Mouse (Mus musculus) myocyte (in vitro differentiated cells): ENCODE data around the gene Knstrn. TPM values are rescaled to one million over a fixed set of nuclear protein-coding genes. Genes with fewer than 3 reads are reported as not detected.

Source experiments
- H3K27me3 ChIP-seq: one replicate; pipeline ENCODE4 v1.6.1; 2011; ENCODE audit not compliant: control insufficient read depth, insufficient read depth, insufficient read length
- H3K36me3 ChIP-seq: one replicate; pipeline ENCODE4 v1.6.1; 2011; ENCODE audit not compliant: control insufficient read depth, insufficient read depth
- H3K4me2 ChIP-seq: one replicate; pipeline ENCODE4 v1.6.1; 2011; ENCODE audit warnings: low read depth, control low read depth
- H3K4me3 ChIP-seq: one replicate; pipeline ENCODE4 v1.5.1; 2011; ENCODE audit warnings: mild to moderate bottlenecking, control low read depth, moderate library complexity
- H3K79me2 ChIP-seq: one replicate; pipeline ENCODE4 v1.6.1; 2011; ENCODE audit not compliant: control insufficient read depth, insufficient read depth
- H3ac ChIP-seq: one replicate; pipeline ENCODE4 v1.6.1; 2011; ENCODE audit not compliant: control insufficient read depth, insufficient read length
- CEBPB ChIP-seq: IDR thresholded peaks from 2 replicates; pipeline ENCODE4 v1.6.1; 2011; ENCODE audit warnings: mild to moderate bottlenecking, moderate library complexity; ENCODE audit not compliant: poor library complexity, insufficient read depth, severe bottlenecking
- E2F4 ChIP-seq: IDR thresholded peaks from one replicate; pipeline ENCODE4 v1.6.1; 2011; ENCODE audit warnings: mild to moderate bottlenecking, control low read depth, moderate library complexity; ENCODE audit not compliant: insufficient read depth
- MAX ChIP-seq: IDR thresholded peaks from one replicate; pipeline ENCODE4 v1.6.1; 2011; ENCODE audit warnings: low read depth, mild to moderate bottlenecking, control low read depth
- MYOD1 ChIP-seq, 3 experiments: IDR thresholded peaks; one replicate each; pipeline ENCODE4 v1.6.1; 2011; ENCODE audit warnings: control low read depth in 2 of 3, low read depth in 2 of 3, mild to moderate bottlenecking in 2 of 3, moderate library complexity in 1 of 3; ENCODE audit not compliant: insufficient read length in 2 of 3, control insufficient read depth in 1 of 3
- MYOG ChIP-seq, 3 experiments: IDR thresholded peaks; one replicate each; pipeline ENCODE4 v1.6.1; 2011; ENCODE audit warnings: control low read depth in 2 of 3, low read depth in 2 of 3, mild to moderate bottlenecking in 2 of 3; ENCODE audit not compliant: insufficient read length in 2 of 3, control insufficient read depth in 1 of 3, insufficient read depth in 1 of 3
- POLR2A ChIP-seq: IDR thresholded peaks from one replicate; pipeline ENCODE4 v1.6.1; 2011; ENCODE audit warnings: low read depth, mild to moderate bottlenecking, control low read depth, moderate library complexity; ENCODE audit not compliant: insufficient read length
- POLR2AphosphoS2 ChIP-seq: IDR thresholded peaks from one replicate; pipeline ENCODE4 v1.6.1; 2011; ENCODE audit warnings: low read depth, control low read depth; ENCODE audit not compliant: insufficient read length
- REST ChIP-seq: IDR thresholded peaks from one replicate; pipeline ENCODE4 v1.6.1; 2011; ENCODE audit warnings: mild to moderate bottlenecking, control low read depth, moderate library complexity; ENCODE audit not compliant: insufficient read depth, insufficient read length
- SRF ChIP-seq: IDR thresholded peaks from one replicate; pipeline ENCODE4 v1.6.1; 2011; ENCODE audit warnings: low read depth; ENCODE audit not compliant: control insufficient read depth, insufficient read length
- TCF12 ChIP-seq: IDR thresholded peaks from one replicate; pipeline ENCODE4 v1.6.1; 2011; ENCODE audit warnings: mild to moderate bottlenecking, control low read depth; ENCODE audit not compliant: poor library complexity, insufficient read depth, severe bottlenecking
- TCF3 ChIP-seq: IDR thresholded peaks from one replicate; pipeline ENCODE4 v1.6.1; 2011; ENCODE audit warnings: low read depth, control low read depth; ENCODE audit not compliant: insufficient read length
- USF1 ChIP-seq: IDR thresholded peaks from one replicate; pipeline ENCODE4 v1.6.1; 2011; ENCODE audit warnings: low read depth, mild to moderate bottlenecking, control low read depth, moderate library complexity
- polyA plus RNA-seq: library from polyadenylated mRNA; unstranded; fragments of >200 nt; fragmentation: generic; extraction: Trizol; gene quantifications from one replicate; pipeline ENCODE4 v1.2.1, GENCODE M21; 2012; ENCODE audit warnings: missing spikeins

Knstrn gene
- polyA plus RNA-seq, 1 experiment: 42.2 TPM

DNA sequence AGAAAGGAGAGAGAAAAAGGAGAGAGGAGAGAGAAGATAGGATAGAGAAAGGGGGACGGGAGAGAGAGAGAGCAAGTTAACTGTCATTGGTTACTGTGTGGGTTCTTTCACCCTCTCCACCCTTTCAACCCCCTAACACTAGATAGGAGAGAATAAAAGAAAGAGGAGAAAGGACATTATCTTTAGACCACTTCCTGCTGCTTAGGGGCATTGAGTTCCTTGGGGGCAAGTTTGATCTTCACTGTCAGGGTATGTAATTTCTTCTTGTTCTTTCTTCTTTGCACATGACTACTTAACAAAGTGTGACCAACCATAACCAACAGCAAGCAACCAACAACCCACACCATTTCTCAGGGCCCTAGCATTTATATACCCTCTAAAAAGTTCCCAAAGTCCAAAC is 1.1 kb upstream of the Knstrn start:
- H3K27me3 ChIP-seq: no peaks in the 10 kb centered on the region
- no peak for TF ChIP-seq POLR2A
- no peak for TF ChIP-seq TCF3
- TF ChIP-seq SRF: no peak
- TF ChIP-seq REST: no peak
- TF ChIP-seq E2F4: no peak
- TF ChIP-seq CEBPB: no peak
- no peak for TF ChIP-seq MYOG (IDR thresholded peaks at IDR 0.05; ENCODE audit: control insufficient read depth in 1 of 3, insufficient read depth in 1 of 3, insufficient read length in 2 of 3, low read depth in 2 of 3)
- no peak for TF ChIP-seq MYOD1 (IDR thresholded peaks at IDR 0.05; ENCODE audit: control insufficient read depth in 1 of 3, insufficient read length in 2 of 3, low read depth in 2 of 3)
- H3K36me3 ChIP-seq: no peaks in the 10 kb centered on the region
- no peak overlapping the region for H3K4me3 ChIP-seq
- H3K4me2 ChIP-seq: no peak overlapping the region
- no peak overlapping the region for H3ac ChIP-seq
- H3K79me2 ChIP-seq: peaks cover 6% of the 10 kb centered on the region

DNA sequence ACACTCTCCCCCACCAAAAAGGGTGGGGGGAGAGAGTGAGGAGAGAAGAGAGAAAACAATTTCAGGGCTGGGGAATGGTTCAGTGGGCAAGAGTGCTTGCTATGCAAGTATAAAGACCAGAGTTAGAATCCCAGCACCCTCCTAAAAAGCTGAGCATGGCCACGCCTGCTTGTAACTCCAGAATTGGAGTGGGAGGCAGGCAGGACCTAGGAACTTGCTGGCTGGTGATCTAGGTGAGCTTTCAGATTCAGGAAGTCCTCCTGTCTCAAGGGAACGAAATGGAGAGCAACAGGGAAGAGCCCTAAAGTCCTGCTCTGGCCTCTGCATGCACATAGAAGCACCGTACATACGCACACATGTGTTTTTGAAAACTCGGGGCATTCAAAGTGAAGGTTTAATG is 9.0 kb downstream of the Knstrn start:
- peaks cover 21% of the 10 kb centered on the region for H3K36me3 ChIP-seq
- H3K79me2 ChIP-seq: no peaks in the 10 kb centered on the region
- no peak overlapping the region for H3K4me3 ChIP-seq
- no peaks in the 10 kb centered on the region for H3K27me3 ChIP-seq
- TF ChIP-seq TCF3: no peak
- no peak for TF ChIP-seq TCF12
- TF ChIP-seq POLR2AphosphoS2: peak; percentile 50
- TF ChIP-seq MYOG (IDR thresholded peaks at IDR 0.05; ENCODE audit: control insufficient read depth in 1 of 3, insufficient read depth in 1 of 3, insufficient read length in 2 of 3, low read depth in 2 of 3): no peak
- no peak overlapping the region for H3K4me2 ChIP-seq
- H3ac ChIP-seq: no peak overlapping the region

DNA sequence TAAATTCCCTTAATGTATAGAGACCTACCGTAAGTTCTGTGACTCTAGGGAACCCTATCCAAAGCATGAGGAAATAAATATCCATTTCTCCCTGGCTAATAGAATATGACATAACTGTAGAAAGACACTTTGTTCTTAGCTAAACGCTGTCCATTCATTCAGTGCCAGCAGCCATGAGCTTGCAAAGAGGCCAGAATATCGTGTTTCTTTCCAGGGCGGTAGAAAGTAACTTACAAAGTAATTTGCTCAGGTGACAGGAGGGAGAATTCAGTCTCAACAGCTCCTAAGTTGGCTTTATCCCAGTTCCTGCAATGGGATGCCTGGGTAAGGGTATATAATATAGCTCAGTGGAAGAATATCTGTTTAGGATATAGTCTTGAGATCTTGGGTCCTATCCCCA is 10.6 kb downstream of the Knstrn start:
- H3ac ChIP-seq: no peak overlapping the region
- no peaks in the 10 kb centered on the region for H3K79me2 ChIP-seq
- H3K36me3 ChIP-seq: peaks cover 19% of the 10 kb centered on the region

DNA sequence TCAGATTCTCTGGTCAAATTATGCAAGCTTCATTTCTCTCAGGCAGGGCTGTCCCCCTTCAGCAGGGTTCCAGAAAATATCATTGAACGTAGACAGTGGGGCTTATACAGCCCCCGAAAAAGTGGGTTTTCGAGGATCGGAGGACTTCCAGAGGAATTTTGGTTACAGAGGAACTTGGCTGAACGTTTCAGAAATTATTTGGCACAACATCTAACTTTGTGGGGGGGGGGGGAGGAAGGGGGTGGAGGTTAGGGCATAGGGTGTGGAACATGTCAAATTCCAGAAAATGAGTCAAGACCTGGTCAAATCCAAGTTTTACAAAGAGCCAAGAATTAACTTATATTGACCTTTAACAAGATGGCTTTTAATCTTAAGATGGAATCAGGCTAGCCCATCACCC is 15.3 kb downstream of the Knstrn start:
- TF ChIP-seq MAX (no peak), MYOD1 (IDR thresholded peaks at IDR 0.05; ENCODE audit: control insufficient read depth in 1 of 3, insufficient read length in 2 of 3, low read depth in 2 of 3) (no peak), TCF3 (no peak)
- H3K4me3 ChIP-seq: no peak overlapping the region

More for the DNA sequence above, 10.6 kb downstream of the Knstrn start:
- H3K27me3 ChIP-seq: no peaks in the 10 kb centered on the region
- H3K4me3 ChIP-seq: no peak overlapping the region
- no peak for TF ChIP-seq E2F4
- no peak for TF ChIP-seq TCF12
- TF ChIP-seq REST: no peak
- no peak for TF ChIP-seq POLR2AphosphoS2
- TF ChIP-seq MYOD1 (IDR thresholded peaks at IDR 0.05; ENCODE audit: control insufficient read depth in 1 of 3, insufficient read length in 2 of 3, low read depth in 2 of 3): no peak
- TF ChIP-seq MAX: no peak
- no peak for TF ChIP-seq USF1
- no peak for TF ChIP-seq CEBPB
- H3K4me2 ChIP-seq: no peak overlapping the region

DNA sequence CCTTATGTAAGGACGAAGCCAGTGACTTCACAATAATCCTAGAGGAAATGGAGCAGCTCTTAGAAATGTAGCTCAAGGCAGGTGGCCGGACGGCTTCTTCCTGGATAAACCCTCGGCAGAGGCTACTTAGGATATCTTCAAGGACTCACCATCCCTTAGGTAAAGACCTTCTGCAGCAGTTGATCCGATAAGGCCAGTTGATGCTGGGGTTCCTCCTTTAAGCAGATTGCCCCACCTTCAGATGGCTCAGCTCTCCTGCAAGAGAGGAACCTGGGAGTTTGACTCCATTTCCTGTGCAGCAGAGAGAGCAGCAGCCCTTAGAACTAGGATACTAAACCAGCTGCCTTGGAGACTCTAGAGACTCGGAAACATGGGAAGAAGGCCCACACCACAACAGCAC is 20.3 kb downstream of the Knstrn start:
- no peaks in the 10 kb centered on the region for H3K79me2 ChIP-seq
- TF ChIP-seq E2F4 (no peak), MYOD1 (IDR thresholded peaks at IDR 0.05; ENCODE audit: control insufficient read depth in 1 of 3, insufficient read length in 2 of 3, low read depth in 2 of 3) (no peak), USF1 (no peak), CEBPB (no peak), TCF12 (no peak), POLR2AphosphoS2 (no peak), SRF (no peak), MAX (no peak), POLR2A (no peak), REST (no peak), MYOG (IDR thresholded peaks at IDR 0.05; ENCODE audit: control insufficient read depth in 1 of 3, insufficient read depth in 1 of 3, insufficient read length in 2 of 3, low read depth in 2 of 3) (no peak), TCF3 (no peak)
- H3K4me2 ChIP-seq: no peak overlapping the region
- H3K4me3 ChIP-seq: no peak overlapping the region
- H3K36me3 ChIP-seq: peaks cover 4% of the 10 kb centered on the region
- H3ac ChIP-seq: no peak overlapping the region
- H3K27me3 ChIP-seq: no peaks in the 10 kb centered on the region

More for the DNA sequence above, 15.3 kb downstream of the Knstrn start:
- peaks cover 14% of the 10 kb centered on the region for H3K36me3 ChIP-seq
- no peaks in the 10 kb centered on the region for H3K79me2 ChIP-seq
- H3K4me2 ChIP-seq: no peak overlapping the region
- H3K27me3 ChIP-seq: no peaks in the 10 kb centered on the region
- no peak overlapping the region for H3ac ChIP-seq

DNA sequence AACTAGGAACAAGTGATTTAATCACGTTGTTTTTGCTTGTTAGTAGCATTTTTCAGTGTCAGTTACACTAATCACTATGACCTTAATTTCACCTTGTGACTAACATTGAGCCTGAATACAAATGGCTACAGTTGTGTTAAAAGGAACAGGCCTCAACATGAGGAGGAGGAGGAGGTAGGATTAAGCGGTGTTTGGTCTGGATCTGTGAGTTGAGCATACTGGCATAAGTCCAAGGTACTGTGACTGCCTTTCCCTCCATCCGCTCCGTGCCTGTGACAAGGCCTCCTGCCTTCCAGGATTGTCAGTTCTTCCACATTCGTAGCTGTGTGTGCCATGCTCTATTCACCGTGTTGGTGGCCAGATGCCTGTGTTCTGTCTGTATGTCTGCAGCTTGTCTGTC is 21.3 kb downstream of the Knstrn start:
- Histone ChIP-seq H3K36me3 (peaks cover 4% of the 10 kb centered on the region), H3K27me3 (no peaks in the 10 kb centered on the region), H3K4me2 (no peak overlapping the region), H3ac (no peak overlapping the region), H3K79me2 (no peaks in the 10 kb centered on the region), H3K4me3 (no peak overlapping the region)
- no peak for TF ChIP-seq USF1
- peak; percentile 33 for TF ChIP-seq POLR2AphosphoS2
